Mouse (Mus musculus): ENCODE measurements at regions not wholly inside any gene's neighbourhood (a gene's known extent, or its start where the extent isn't known, plus 50 kb on each side); places are given as distances from the start of the nearest gene placed in this dataset.

- no peak overlapping the region for H3K4me3 ChIP-seq (ENCODE audit: low read depth, low read length)
- DNase-seq (ENCODE audit: low spot score) (no peak), ATAC-seq (replicated peaks; ENCODE audit: low FRiP score) (no peak)
- H3K27ac ChIP-seq (ENCODE audit: low read depth, low read length) = no peak overlapping the region
- H3K4me1 ChIP-seq (replicated peaks; ENCODE audit: control insufficient read depth, insufficient read depth, low read length) = no peaks in the 10 kb centered on the region
- H3K9ac ChIP-seq (ENCODE audit: low read length) = no peak overlapping the region
- WGBS = 88% methylated on average over 4 of the region's 4 CpGs
- H3K27me3 ChIP-seq (ENCODE audit: control insufficient read depth, insufficient read depth, low read length) = no peaks in the 10 kb centered on the region
- no peaks in the 10 kb centered on the region for H3K36me3 ChIP-seq (ENCODE audit: control insufficient read depth, insufficient read depth, low read length)
- no peaks in the 10 kb centered on the region for H3K9me3 ChIP-seq (ENCODE audit: control insufficient read depth, low read length)
- H3K4me2 ChIP-seq (ENCODE audit: low read depth, low read length, severe bottlenecking) = no peak overlapping the region
Observed at GRCm38 (mm10) chr12:25430911-25431310, 334.0 kb upstream of the Id2 start.

- H3K27me3 ChIP-seq (ENCODE audit: control insufficient read depth, insufficient read depth, low read length) = no peaks in the 10 kb centered on the region
- H3K27ac ChIP-seq (ENCODE audit: low read depth, low read length) = no peak overlapping the region
- 85% methylated on average over 11 of the region's 11 CpGs for WGBS
- DNase-seq (ENCODE audit: low spot score) (no peak), ATAC-seq (replicated peaks; ENCODE audit: low FRiP score) (no peak)
- no peaks in the 10 kb centered on the region for H3K9me3 ChIP-seq (ENCODE audit: control insufficient read depth, low read length)
- no peak overlapping the region for H3K4me3 ChIP-seq (ENCODE audit: low read depth, low read length)
- no peak overlapping the region for H3K4me2 ChIP-seq (ENCODE audit: low read depth, low read length, severe bottlenecking)
- H3K36me3 ChIP-seq (ENCODE audit: control insufficient read depth, insufficient read depth, low read length) = no peaks in the 10 kb centered on the region
- no peaks in the 10 kb centered on the region for H3K4me1 ChIP-seq (replicated peaks; ENCODE audit: control insufficient read depth, insufficient read depth, low read length)
- no peak overlapping the region for H3K9ac ChIP-seq (ENCODE audit: low read length)
Observed at GRCm38 (mm10) chr12:25427911-25428642, 331.1 kb upstream of the Id2 start.

- H3K4me1 ChIP-seq (replicated peaks; ENCODE audit: control insufficient read depth, insufficient read depth, low read length) = no peaks in the 10 kb centered on the region
- no peak overlapping the region for H3K4me3 ChIP-seq (ENCODE audit: low read depth, low read length)
- DNase-seq (ENCODE audit: low spot score) = no peak
- no peaks in the 10 kb centered on the region for H3K9me3 ChIP-seq (ENCODE audit: control insufficient read depth, low read length)
- WGBS = 92% methylated on average over 4 of the region's 4 CpGs
- H3K27me3 ChIP-seq (ENCODE audit: control insufficient read depth, insufficient read depth, low read length) = no peaks in the 10 kb centered on the region
- H3K9ac ChIP-seq (ENCODE audit: low read length) = no peak overlapping the region
- H3K36me3 ChIP-seq (ENCODE audit: control insufficient read depth, insufficient read depth, low read length) = no peaks in the 10 kb centered on the region
- no peak overlapping the region for H3K27ac ChIP-seq (ENCODE audit: low read depth, low read length)
- ATAC-seq (replicated peaks; ENCODE audit: low FRiP score) = no peak
- no peak overlapping the region for H3K4me2 ChIP-seq (ENCODE audit: low read depth, low read length, severe bottlenecking)
Observed at GRCm38 (mm10) chr12:25417336-25417735, 320.4 kb upstream of the Id2 start.

- Histone ChIP-seq H3K9me3 (ENCODE audit: control insufficient read depth, low read length) (no peaks in the 10 kb centered on the region; the same call in 1 of the 2 replicates), H3K27ac (ENCODE audit: low read depth, low read length) (no peak overlapping the region), H3K4me3 (ENCODE audit: low read depth, low read length) (no peak overlapping the region), H3K4me2 (ENCODE audit: low read depth, low read length, severe bottlenecking) (no peak overlapping the region), H3K9ac (ENCODE audit: low read length) (no peak overlapping the region), H3K4me1 (replicated peaks; ENCODE audit: control insufficient read depth, insufficient read depth, low read length) (no peaks in the 10 kb centered on the region), H3K27me3 (ENCODE audit: control insufficient read depth, insufficient read depth, low read length) (no peaks in the 10 kb centered on the region), H3K36me3 (ENCODE audit: control insufficient read depth, insufficient read depth, low read length) (no peaks in the 10 kb centered on the region)
- 68% methylated on average over 3 of the region's 3 CpGs for WGBS
- DNase-seq (ENCODE audit: low spot score) = no peak
- no peak for ATAC-seq (replicated peaks; ENCODE audit: low FRiP score)
Observed at GRCm38 (mm10) chr12:25416571-25416970, 319.6 kb upstream of the Id2 start.

GRCm38 (mm10) chr12:25415641-25416040, 318.7 kb upstream of the Id2 start:
- no peaks in the 10 kb centered on the region for H3K36me3 ChIP-seq (ENCODE audit: control insufficient read depth, insufficient read depth, low read length)
- no peak overlapping the region for H3K27ac ChIP-seq (ENCODE audit: low read depth, low read length)
- 27% methylated on average over 3 of the region's 3 CpGs for WGBS
- ATAC-seq (replicated peaks; ENCODE audit: low FRiP score) = no peak
- H3K4me2 ChIP-seq (ENCODE audit: low read depth, low read length, severe bottlenecking) = no peak overlapping the region
- H3K9me3 ChIP-seq (ENCODE audit: control insufficient read depth, low read length) = no peaks in the 10 kb centered on the region; the same call in 1 of the 2 replicates
- no peaks in the 10 kb centered on the region for H3K27me3 ChIP-seq (ENCODE audit: control insufficient read depth, insufficient read depth, low read length)
- DNase-seq (ENCODE audit: low spot score) = no peak
- H3K9ac ChIP-seq (ENCODE audit: low read length) = no peak overlapping the region
- no peak overlapping the region for H3K4me3 ChIP-seq (ENCODE audit: low read depth, low read length)
- H3K4me1 ChIP-seq (replicated peaks; ENCODE audit: control insufficient read depth, insufficient read depth, low read length) = no peaks in the 10 kb centered on the region

- H3K27me3 ChIP-seq (ENCODE audit: control insufficient read depth, insufficient read depth, low read length) = no peaks in the 10 kb centered on the region
- H3K9me3 ChIP-seq (ENCODE audit: control insufficient read depth, low read length) = no peaks in the 10 kb centered on the region; the same call in 1 of the 2 replicates
- H3K27ac ChIP-seq (ENCODE audit: low read depth, low read length) = no peak overlapping the region
- no peak overlapping the region for H3K4me3 ChIP-seq (ENCODE audit: low read depth, low read length)
- no peaks in the 10 kb centered on the region for H3K36me3 ChIP-seq (ENCODE audit: control insufficient read depth, insufficient read depth, low read length)
- H3K4me2 ChIP-seq (ENCODE audit: low read depth, low read length, severe bottlenecking) = no peak overlapping the region
- H3K9ac ChIP-seq (ENCODE audit: low read length) = no peak overlapping the region
- DNase-seq (ENCODE audit: low spot score) (peak; percentile 67), ATAC-seq (replicated peaks; ENCODE audit: low FRiP score) (no peak)
- no peaks in the 10 kb centered on the region for H3K4me1 ChIP-seq (replicated peaks; ENCODE audit: control insufficient read depth, insufficient read depth, low read length)
- 23% methylated on average over 2 of the region's 2 CpGs for whole genome bisulfite sequencing
Observed at GRCm38 (mm10) chr12:25415232-25415631, 318.3 kb upstream of the Id2 start.

- WGBS = 93% methylated on average over 2 of the region's 2 CpGs
- H3K9ac ChIP-seq (ENCODE audit: low read length) = no peak overlapping the region
- ATAC-seq (replicated peaks; ENCODE audit: low FRiP score) (no peak), DNase-seq (ENCODE audit: low spot score) (no peak)
- H3K36me3 ChIP-seq (ENCODE audit: control insufficient read depth, insufficient read depth, low read length) = no peaks in the 10 kb centered on the region
- no peak overlapping the region for H3K27ac ChIP-seq (ENCODE audit: low read depth, low read length)
- no peak overlapping the region for H3K4me2 ChIP-seq (ENCODE audit: low read depth, low read length, severe bottlenecking)
- no peak overlapping the region for H3K4me3 ChIP-seq (ENCODE audit: low read depth, low read length)
- no peaks in the 10 kb centered on the region for H3K4me1 ChIP-seq (replicated peaks; ENCODE audit: control insufficient read depth, insufficient read depth, low read length)
- no peaks in the 10 kb centered on the region for H3K27me3 ChIP-seq (ENCODE audit: control insufficient read depth, insufficient read depth, low read length)
- H3K9me3 ChIP-seq (ENCODE audit: control insufficient read depth, low read length) = no peaks in the 10 kb centered on the region; the same call in 1 of the 2 replicates
Observed at GRCm38 (mm10) chr12:25407301-25407700, 310.4 kb upstream of the Id2 start.

GRCm38 (mm10) chr12:25400326-25400725, 303.4 kb upstream of the Id2 start:
- DNase-seq (ENCODE audit: low spot score) = no peak
- WGBS = 87% methylated on average over 5 of the region's 5 CpGs
- H3K4me1 ChIP-seq (replicated peaks; ENCODE audit: control insufficient read depth, insufficient read depth, low read length) = no peaks in the 10 kb centered on the region

GRCm38 (mm10) chr12:25398726-25399125, 301.8 kb upstream of the Id2 start:
- DNase-seq (ENCODE audit: low spot score) (no peak), ATAC-seq (replicated peaks; ENCODE audit: low FRiP score) (no peak)
- H3K9me3 ChIP-seq (ENCODE audit: control insufficient read depth, low read length) = no peaks in the 10 kb centered on the region
- 80% methylated on average over 3 of the region's 3 CpGs for WGBS
- no peaks in the 10 kb centered on the region for H3K4me1 ChIP-seq (replicated peaks; ENCODE audit: control insufficient read depth, insufficient read depth, low read length)
- H3K27me3 ChIP-seq (ENCODE audit: control insufficient read depth, insufficient read depth, low read length) = no peaks in the 10 kb centered on the region
- no peak overlapping the region for H3K4me3 ChIP-seq (ENCODE audit: low read depth, low read length)
- no peaks in the 10 kb centered on the region for H3K36me3 ChIP-seq (ENCODE audit: control insufficient read depth, insufficient read depth, low read length)
- no peak overlapping the region for H3K27ac ChIP-seq (ENCODE audit: low read depth, low read length)
- H3K9ac ChIP-seq (ENCODE audit: low read length) = no peak overlapping the region
- H3K4me2 ChIP-seq (ENCODE audit: low read depth, low read length, severe bottlenecking) = no peak overlapping the region

More at GRCm38 (mm10) chr12:25400326-25400725, 303.4 kb upstream of the Id2 start:
- no peak overlapping the region for H3K27ac ChIP-seq (ENCODE audit: low read depth, low read length)
- no peaks in the 10 kb centered on the region for H3K9me3 ChIP-seq (ENCODE audit: control insufficient read depth, low read length)
- H3K4me3 ChIP-seq (ENCODE audit: low read depth, low read length) = no peak overlapping the region
- no peaks in the 10 kb centered on the region for H3K27me3 ChIP-seq (ENCODE audit: control insufficient read depth, insufficient read depth, low read length)
- no peak overlapping the region for H3K4me2 ChIP-seq (ENCODE audit: low read depth, low read length, severe bottlenecking)
- no peak overlapping the region for H3K9ac ChIP-seq (ENCODE audit: low read length)
- no peak for ATAC-seq (replicated peaks; ENCODE audit: low FRiP score)
- no peaks in the 10 kb centered on the region for H3K36me3 ChIP-seq (ENCODE audit: control insufficient read depth, insufficient read depth, low read length)
